Comparison of ENCODE assay signal across 8 mouse cellular contexts in the genomic region with DNA sequence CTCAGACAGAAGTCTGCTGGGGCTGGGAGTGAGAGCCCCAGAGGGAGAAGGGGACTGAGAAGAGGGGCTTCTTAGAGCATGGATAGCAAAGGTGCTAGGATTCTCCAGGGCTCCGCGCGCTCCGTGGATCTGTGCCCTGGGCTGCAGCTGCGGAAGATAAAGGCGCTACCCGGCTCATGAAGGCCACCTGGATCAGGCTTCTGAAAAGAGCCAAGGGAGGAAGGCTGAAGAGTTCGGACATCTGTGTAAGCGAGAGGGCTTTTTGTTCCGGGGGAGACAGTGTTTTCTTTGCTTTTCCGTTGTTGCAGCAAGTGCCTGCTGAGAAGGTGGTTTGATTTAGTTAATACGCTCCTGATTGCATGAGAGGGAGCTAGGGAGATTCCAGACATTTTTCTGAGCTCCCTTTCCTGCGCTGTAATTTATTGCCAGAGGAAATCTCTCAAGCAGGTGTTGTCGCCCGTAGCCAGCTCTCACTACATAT.
A peak's percentile ranks its signal among the peaks of the same experiment; 100 is the strongest.
DNase-seq lines count a peak whose midpoint lies in the region; ATAC-seq and TF ChIP-seq lines count a peak whose summit lies in the region.

No protein-coding gene starts in this region.

- peak; percentile 4 for DNase-seq in cerebellum, adult 11 months
- no peak for DNase-seq in cerebellum, adult 11-12 months
- DNase-seq in ovary, postnatal 36 days (ENCODE audit: low spot score) = peak; percentile 30
- DNase-seq in ovary, postnatal 14 days (ENCODE audit: low spot score) = no peak
- DNase-seq in midbrain, postnatal 0 days (ENCODE audit: low spot score) = peak; percentile 43
- DNase-seq in spleen, postnatal 4 days (ENCODE audit: low spot score in 2 of 2) = no peak
- no peak for DNase-seq in spleen, adult 18-20 months

- H3K36me3 ChIP-seq in intestine, postnatal 0 days (ENCODE audit: control insufficient read depth, insufficient read depth) = no peaks in the 10 kb centered on the region
- H3K36me3 ChIP-seq in midbrain, postnatal 0 days (ENCODE audit: insufficient read depth, low read length) = no peaks in the 10 kb centered on the region

- 0 out of 2 replicates have a peak overlapping the region, but pooled peaks have one; percentile 22 for H3K9ac ChIP-seq in intestine, postnatal 0 days (ENCODE audit: low read depth, low read length)
- H3K9ac ChIP-seq in midbrain, postnatal 0 days (replicated peaks; ENCODE audit: low read length, poor library complexity, severe bottlenecking) = peak overlapping the region; percentile 61

- no peak for ATAC-seq in intestine, postnatal 0 days
- ATAC-seq in midbrain, postnatal 0 days (ENCODE audit: low FRiP score) = peak; percentile 35; the same call in 1 of the 2 replicates

- H3K4me2 ChIP-seq in intestine, postnatal 0 days (replicated peaks; ENCODE audit: low read depth) = peak overlapping the region; percentile 60
- peak overlapping the region; percentile 72 for H3K4me2 ChIP-seq in midbrain, postnatal 0 days (ENCODE audit: low read depth, low read length, poor library complexity, severe bottlenecking)

- no peak overlapping the region for H3K27ac ChIP-seq in intestine, postnatal 0 days (ENCODE audit: low read depth, low read length)
- peak overlapping the region; percentile 74 for H3K27ac ChIP-seq in midbrain, postnatal 0 days (ENCODE audit: low read depth, low read length)

- H3K4me3 ChIP-seq in intestine, postnatal 0 days (ENCODE audit: low read depth, low read length) = peak overlapping the region; percentile 26
- peak overlapping the region; percentile 52 for H3K4me3 ChIP-seq in midbrain, postnatal 0 days (ENCODE audit: low read depth, low read length)

- peaks cover 2% of the 10 kb centered on the region; the same call in 1 of the 2 replicates for H3K4me1 ChIP-seq in intestine, postnatal 0 days (replicated peaks; ENCODE audit: control insufficient read depth, insufficient read depth, low read length)
- peaks cover 3% of the 10 kb centered on the region; the same call in 1 of the 2 replicates for H3K4me1 ChIP-seq in midbrain, postnatal 0 days (ENCODE audit: insufficient read depth, low read length)

- TF ChIP-seq CTCF in intestine, postnatal 0 days (IDR thresholded peaks at IDR 0.05; ENCODE audit: low read depth) = no peak
- no peak for TF ChIP-seq CTCF in midbrain, postnatal 0 days (IDR thresholded peaks at IDR 0.05)

- no peaks in the 10 kb centered on the region for H3K27me3 ChIP-seq in intestine, postnatal 0 days (replicated peaks; ENCODE audit: control insufficient read depth, insufficient read depth, low read length)
- H3K27me3 ChIP-seq in midbrain, postnatal 0 days (ENCODE audit: insufficient read depth, low read length) = no peaks in the 10 kb centered on the region

- H3K9me3 ChIP-seq in intestine, postnatal 0 days (ENCODE audit: control insufficient read depth) = no peaks in the 10 kb centered on the region
- H3K9me3 ChIP-seq in midbrain, postnatal 0 days (ENCODE audit: low read length) = no peaks in the 10 kb centered on the region

- 5% methylated on average over 15 of the region's 15 CpGs for whole genome bisulfite sequencing in intestine, postnatal 0 days
- 5% methylated on average over 15 of the region's 15 CpGs for WGBS in midbrain, postnatal 0 days

Comparison
In these comparisons a context has a peak if more than half of its experiments do, and no peak if none do; other contexts are left out.
1. DNase-seq: peak in cerebellum, adult 11 months (single experiment), ovary, postnatal 36 days (single experiment) and midbrain, postnatal 0 days (single experiment); none in cerebellum, adult 11-12 months (single experiment), ovary, postnatal 14 days (single experiment), spleen, postnatal 4 days (0 of 2) and spleen, adult 18-20 months (0 of 2).